Mouse (Mus musculus): Measurements from ENCODE around the gene Trmt6.

The Trmt6 gene

GRCm38 (mm10) chr2:132815608-132816314 lies at the start of gene Trmt6, which contains the start of gene Mcm8:
Trmt6 (minus strand) TSS chr2:132816055.
Mcm8 (plus strand) TSS chr2:132816141.
- in situ Hi-C loops (cut with MboI), result no loop called here

GRCm38 (mm10) chr2:132863325-132863724 lies 47.5 kb upstream of the Trmt6 start:
- in situ Hi-C loops (cut with MboI), result no loop called here

- in situ Hi-C loops (cut with MboI), result no loop called here
These were observed 45.6 kb upstream of the Trmt6 start for GRCm38 (mm10) chr2:132861456-132861855.

- in situ Hi-C loops (cut with MboI), result no loop called here
These were observed 44.6 kb upstream of the Trmt6 start for GRCm38 (mm10) chr2:132860435-132860834.

GRCm38 (mm10) chr2:132856333-132856732 lies 40.5 kb upstream of the Trmt6 start:
- in situ Hi-C loops (cut with MboI), result no loop called here

- in situ Hi-C loops (cut with MboI), result no loop called here
These were observed 37.2 kb upstream of the Trmt6 start for GRCm38 (mm10) chr2:132853051-132853450.

- in situ Hi-C loops (cut with MboI), result no loop called here
These were observed 33.3 kb upstream of the Trmt6 start for GRCm38 (mm10) chr2:132849141-132849540.

- in situ Hi-C loops (cut with MboI), result no loop called here
These were observed 32.5 kb upstream of the Trmt6 start for GRCm38 (mm10) chr2:132848361-132848760.

- in situ Hi-C loops (cut with MboI), result no loop called here
These were observed 31.7 kb upstream of the Trmt6 start for GRCm38 (mm10) chr2:132847581-132847980.

GRCm38 (mm10) chr2:132846407-132847358 lies 30.8 kb upstream of the Trmt6 start, which contains the start of gene Crls1:
Crls1 (plus strand) TSS chr2:132846666.
- in situ Hi-C loops (cut with MboI), result no loop called here

GRCm38 (mm10) chr2:132841071-132841470 lies 25.2 kb upstream of the Trmt6 start:
- in situ Hi-C loops (cut with MboI), result no loop called here

- in situ Hi-C loops (cut with MboI), result no loop called here
These were observed 12.9 kb downstream of the Trmt6 start for GRCm38 (mm10) chr2:132802976-132803375.

GRCm38 (mm10) chr2:132794204-132794586 lies 21.7 kb downstream of the Trmt6 start:
- in situ Hi-C loops (cut with MboI), result no loop called here

GRCm38 (mm10) chr2:132793441-132794203 lies 22.2 kb downstream of the Trmt6 start:
- in situ Hi-C loops (cut with MboI), result no loop called here

- in situ Hi-C loops (cut with MboI), result no loop called here
These were observed 31.8 kb downstream of the Trmt6 start for GRCm38 (mm10) chr2:132784039-132784438.

- in situ Hi-C loops (cut with MboI), result no loop called here
These were observed 34.3 kb downstream of the Trmt6 start for GRCm38 (mm10) chr2:132781439-132782068.

- in situ Hi-C loops (cut with MboI), result no loop called here
These were observed 34.9 kb downstream of the Trmt6 start, which contains the start of gene Chgb for GRCm38 (mm10) chr2:132780978-132781377. Chgb (plus strand) TSS chr2:132781278.

GRCm38 (mm10) chr2:132770822-132771221 lies 45.0 kb downstream of the Trmt6 start:
- in situ Hi-C loops (cut with MboI), result no loop called here

GRCm38 (mm10) chr2:132757911-132758310 lies 57.9 kb downstream of the Trmt6 start:
- in situ Hi-C loops (cut with MboI), result no loop called here
